Mouse (Mus musculus): ENCODE data around the gene Aox3.

Aox3 gene

DNA sequence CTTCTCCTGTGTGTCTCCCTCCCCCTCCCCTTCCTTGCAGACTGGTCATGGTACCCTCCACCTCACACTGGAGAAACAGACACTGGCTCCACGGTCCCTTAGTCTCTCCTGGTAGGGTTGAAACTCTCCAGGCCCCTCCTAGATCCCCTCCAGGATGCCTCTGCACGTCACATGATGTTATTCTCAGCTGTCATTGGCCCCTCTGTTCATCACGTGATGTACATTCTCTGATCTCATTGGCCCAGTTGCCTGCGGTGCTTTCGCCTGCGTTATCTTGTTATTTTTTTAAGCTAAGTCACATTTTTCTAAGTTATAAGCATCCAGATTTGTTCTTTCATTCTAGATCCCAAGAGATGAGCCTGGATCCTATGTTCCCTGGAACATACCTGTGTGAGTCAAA, 7.2 kb upstream of the Aox3 start:
- no peak for DNase-seq (ENCODE audit: low spot score in 2 of 2)

DNA sequence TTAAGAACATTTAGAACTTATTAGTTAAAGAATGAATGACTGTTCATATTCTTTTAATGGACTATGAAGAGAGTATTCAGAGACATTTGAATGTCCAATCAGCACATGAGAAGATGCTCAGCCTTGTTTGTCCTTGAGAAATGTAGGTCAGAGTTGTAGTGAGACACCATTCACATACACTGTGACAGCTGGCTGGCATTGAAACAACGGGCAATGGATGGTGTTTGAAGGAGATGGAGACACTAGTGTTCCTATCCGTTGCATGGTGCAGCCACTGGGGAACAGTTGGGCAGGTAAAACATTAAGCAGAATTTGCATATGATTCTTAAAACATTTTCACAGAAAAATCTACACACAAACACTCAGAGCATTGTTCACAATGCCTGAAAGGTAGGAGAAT, 5.9 kb upstream of the Aox3 start:
- no peak for DNase-seq (ENCODE audit: low spot score in 2 of 2)

DNA sequence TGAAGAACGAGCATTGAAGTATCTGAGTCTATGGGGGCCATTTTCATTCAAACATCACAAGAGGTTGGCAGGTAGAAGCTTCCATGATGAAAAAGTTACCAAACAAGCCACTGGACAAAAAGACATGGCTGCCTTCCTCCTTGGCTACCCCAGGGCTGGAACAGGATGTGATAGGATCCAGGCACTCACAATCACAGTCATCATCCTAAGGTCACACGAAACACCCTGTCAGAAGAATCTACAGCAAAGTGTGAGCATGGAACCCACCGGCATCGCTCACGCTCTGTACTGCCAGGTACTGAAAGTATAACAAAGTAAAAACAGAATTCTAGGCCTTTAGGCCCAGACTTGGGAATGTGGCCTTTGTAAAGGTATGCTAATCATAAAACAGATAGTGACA, 2.7 kb upstream of the Aox3 start:
- no peak for DNase-seq (ENCODE audit: low spot score in 2 of 2)

DNA sequence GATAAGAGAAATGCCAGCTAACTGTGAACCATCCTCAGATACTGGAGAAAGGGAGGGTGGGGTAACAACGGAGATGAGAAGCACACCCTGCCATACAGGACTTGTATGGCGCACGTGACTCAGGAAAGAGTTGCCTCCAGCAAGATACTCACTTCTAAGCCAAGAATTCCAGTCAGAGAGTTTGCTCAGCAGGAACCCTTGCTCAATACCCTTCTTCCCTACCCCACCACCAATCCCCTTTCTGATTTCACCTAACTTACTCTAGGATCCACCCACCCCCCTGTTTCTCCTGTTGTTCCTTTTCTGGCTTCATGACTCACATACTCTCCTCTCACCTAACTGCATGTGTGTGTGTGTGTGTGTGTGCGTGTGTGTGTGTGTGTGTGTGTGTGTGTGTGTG, 1.6 kb upstream of the Aox3 start:
- DNase-seq (ENCODE audit: low spot score in 2 of 2) = no peak

DNA sequence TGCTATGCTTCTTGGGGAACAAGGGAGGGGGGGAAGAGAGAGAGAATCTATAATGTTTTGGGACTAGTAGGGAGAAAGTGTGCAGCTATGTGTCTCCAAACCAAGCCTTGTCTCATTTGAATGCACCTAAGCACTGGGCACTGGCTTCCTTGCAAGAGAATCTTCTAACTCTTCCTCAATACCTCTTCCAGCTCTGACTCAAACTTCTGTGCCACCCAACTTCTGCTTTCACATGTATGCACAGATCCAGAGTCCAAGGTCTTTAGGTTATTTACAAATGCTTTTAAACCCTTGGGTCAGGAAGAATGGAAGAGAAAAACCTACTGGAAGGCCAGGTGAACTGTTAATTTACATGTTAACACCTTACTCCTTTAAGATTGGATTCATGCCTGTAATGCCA, 511 bp downstream of the Aox3 start:
- no peak for DNase-seq (ENCODE audit: low spot score in 2 of 2)

DNA sequence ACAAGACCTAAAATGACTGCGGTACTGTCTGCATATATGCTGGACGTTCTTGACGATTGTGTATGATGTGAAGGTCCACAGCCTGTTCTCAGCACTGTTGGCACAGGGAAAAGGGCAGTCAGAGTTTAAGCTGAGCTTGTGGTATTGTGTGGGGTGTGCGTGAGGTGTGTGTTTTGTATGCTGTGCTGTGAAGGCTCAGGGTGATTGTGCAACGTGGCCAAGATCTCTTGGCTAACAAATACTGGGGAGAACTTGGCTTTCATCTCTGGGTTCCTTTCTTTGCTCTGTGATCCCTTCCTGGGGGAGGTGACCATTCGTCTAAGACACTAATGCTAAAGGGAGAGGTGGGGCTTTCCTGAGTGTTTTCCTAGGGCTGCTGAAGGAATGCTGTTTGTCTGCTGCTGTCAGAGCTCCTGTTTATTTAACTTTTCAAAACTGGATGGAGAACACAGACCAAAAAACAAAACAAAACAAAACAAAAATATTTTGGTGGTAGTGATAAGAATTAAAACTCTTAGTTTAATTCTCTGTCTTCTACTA, 1.2 kb downstream of the Aox3 start:
- no peak for DNase-seq (ENCODE audit: low spot score in 2 of 2)

DNA sequence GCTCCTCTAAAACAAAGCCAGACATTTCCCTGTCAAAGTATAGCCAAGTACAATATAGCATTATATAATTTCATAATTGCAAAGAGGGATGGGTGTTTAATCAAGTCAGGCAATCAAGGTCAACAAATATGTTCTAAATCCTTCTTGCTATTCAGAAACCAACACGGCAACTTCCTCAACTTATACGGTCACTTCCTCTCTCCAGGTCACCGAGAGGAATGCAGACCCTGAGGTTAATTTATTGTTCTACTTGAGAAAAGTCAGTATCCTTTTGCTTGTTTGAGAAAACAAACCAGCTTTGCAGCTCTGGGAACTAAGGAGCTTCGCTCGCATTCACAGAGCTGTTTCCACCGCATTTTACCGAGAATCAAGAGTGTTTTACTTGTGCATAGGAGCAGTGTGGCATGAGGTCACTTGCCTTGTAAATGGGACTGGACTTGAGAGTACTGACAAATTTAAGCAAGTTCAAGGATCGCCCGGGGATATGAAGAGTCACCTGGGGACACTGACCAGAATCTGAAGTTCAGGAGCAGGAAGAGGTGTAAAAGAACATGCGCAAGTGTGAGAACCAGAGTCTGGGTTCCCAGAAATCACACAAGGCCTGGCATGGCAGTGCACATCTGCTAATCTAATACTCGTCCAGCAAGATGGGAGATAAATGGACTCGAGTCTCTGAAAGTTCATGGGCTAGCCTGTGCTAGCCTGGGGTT, 1.9 kb downstream of the Aox3 start:
- DNase-seq (ENCODE audit: low spot score in 2 of 2) = no peak

DNA sequence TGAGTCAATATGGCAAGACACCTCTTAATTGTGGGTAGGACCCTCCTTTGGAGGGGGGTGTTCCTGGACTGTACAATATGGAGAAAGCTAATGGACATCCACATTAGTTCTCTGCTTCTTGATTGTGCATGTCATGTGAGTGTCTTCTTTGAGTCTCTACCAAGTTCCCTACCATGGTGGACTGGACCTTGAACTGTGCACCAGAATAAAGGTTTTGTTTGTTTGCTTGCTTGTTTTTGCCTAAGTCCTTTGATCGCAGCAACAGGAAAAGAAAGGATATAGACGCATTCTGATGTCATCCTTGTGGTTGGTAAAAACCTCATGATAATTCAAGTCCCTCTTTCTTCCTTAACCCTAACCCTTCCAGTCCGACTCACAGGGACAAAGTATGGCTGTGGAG, 5.3 kb downstream of the Aox3 start:
- no peak for DNase-seq (ENCODE audit: low spot score in 2 of 2)

DNA sequence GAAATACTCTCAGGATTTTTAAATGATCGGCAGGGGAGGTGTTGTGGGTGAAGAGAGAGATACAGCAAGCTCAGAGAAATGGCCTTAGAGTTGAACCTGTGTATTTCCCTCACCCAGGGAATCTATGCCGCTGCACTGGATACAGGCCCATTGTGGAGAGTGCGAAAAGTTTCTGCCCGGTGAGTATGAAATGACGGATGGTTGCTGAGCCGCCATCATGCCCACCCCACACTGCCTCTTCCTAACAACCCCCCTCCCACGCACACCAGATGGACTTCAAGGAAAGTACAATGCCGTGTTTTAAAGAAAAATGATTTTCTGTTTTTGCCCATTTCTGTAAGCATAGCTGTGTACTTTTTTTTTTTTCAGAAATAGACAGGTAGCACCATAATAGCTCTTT, 12.0 kb downstream of the Aox3 start:
- no peak for DNase-seq (ENCODE audit: low spot score in 2 of 2)

DNA sequence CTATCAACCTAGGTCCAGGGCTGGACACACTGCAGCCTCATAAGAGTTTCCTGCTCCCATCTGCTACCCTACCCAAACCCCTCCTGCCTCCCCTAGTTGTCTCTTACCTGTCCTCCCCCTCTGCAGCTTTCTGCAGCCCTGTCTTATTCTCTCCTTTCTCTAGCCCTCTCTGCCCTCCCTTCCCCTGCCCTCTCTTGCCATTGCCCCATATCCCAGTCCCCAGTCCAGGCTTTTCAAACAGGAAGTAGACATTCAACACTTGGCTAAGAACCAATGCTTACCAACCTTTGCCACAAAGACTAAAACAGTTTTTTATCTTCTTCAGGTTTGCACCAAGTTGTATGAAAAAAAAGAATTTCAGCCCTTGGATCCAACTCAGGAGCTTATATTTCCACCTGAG, 25.0 kb downstream of the Aox3 start:
- DNase-seq (ENCODE audit: low spot score in 2 of 2) = no peak

DNA sequence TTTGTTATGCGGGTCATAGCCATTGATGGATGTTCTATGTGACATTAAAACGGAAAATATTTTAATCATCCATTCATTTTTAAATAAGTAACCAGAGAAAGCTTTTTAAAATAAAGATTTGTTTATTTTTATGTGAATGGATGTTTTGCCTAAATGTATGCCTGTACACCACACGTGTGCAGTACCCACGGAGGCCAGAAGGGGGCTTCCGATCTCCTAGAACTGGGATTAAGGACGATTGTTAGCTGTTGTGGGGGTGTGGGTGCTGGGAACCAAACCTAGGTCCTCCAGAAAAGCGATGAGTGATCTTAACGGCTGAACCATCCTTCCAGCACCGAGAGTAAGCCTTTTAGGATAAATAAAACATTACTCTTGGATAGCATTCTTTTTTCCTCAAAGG, 26.1 kb downstream of the Aox3 start:
- DNase-seq (ENCODE audit: low spot score in 2 of 2) = no peak

DNA sequence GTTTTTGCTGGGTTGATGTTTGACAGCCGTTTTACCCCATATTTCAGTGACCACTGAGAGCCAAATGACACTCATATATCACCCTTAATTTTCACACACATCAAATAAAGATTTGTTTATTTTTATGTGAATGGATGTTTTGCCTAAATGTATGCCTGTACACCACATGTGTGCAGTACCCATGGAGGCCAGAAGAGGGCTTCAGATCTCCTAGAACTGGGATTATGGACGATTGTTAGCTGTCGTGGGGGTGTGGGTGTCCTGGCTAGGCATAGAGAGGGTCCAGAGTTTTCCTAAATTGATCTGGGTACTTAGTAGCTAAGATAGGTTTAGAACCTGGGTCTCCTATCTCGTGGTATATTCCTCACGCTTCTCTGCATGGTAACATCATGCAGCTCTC, 27.7 kb downstream of the Aox3 start:
- no peak for DNase-seq (ENCODE audit: low spot score in 2 of 2)

DNA sequence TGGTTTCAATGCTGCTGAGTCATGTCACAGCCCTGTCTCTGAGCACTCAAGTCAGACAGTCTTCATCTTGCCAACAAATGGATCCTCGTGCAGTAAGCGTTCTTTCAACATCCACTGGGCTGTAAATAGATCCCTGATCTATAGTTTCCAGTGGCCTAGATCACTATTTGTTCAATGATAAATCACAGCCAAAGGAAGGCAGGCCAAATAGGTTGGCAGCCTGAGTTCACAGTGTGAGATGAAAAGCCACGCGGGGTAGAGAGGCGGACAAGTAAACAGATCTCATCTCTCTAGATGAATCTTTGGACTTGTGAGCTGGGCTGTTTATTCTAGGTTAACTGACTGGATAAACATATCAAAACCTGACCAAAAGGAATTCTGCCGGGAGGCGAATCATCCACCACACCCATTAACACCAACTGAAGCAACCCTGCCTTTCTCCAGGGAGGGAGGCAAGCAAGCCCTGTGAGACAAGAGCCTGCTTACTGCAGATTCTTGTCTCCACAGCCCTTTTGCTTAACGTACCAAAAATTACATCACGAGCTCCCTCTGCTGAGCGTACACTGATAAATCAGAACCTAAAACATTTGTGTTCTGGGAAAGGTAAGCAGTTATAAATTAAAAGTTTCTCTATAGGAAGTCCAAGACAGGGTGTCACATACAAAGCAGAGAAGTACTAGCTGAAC, 31.6 kb downstream of the Aox3 start:
- DNase-seq (ENCODE audit: low spot score in 2 of 2) = peak in 1 of 2 experiments; percentile 15

DNA sequence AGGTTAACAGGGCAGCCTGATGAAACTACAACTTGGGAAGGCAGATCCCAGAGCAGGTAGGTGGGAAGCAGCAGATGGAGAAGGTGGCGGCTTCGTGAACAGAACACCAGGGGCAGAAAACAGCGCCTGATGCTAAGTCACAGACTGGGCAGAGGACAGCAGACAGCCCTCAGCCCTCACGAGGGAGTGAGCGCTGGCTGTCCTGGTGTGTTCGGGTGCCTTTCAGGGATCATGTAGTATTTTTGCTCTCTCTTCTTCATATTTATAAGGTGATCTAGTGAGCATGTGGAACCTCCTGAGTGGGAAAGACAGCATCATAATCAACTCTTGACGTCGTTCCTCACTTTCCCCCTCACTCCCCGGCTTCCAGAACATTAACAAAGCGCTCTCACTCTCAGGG, 33.1 kb downstream of the Aox3 start:
- DNase-seq (ENCODE audit: low spot score in 2 of 2) = no peak

DNA sequence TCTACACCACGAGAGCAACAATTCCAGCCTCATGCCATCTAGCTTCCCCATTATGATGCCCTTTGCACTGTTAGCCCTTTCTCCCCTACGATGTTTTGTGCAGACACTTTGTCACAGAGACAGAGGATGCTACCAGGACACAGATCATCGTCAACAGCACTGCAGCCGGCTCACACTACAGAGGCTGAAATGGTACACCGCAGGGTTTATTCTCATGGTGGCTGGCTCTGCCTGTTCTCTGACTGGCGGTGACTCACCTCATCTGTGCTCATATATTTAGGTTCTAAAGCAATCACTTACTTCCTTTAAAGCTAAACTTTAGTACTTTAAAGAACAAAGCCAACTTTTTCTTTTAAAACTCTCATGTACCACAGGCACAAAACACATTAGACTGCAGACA, 34.8 kb downstream of the Aox3 start:
- DNase-seq (ENCODE audit: low spot score in 2 of 2) = no peak

DNA sequence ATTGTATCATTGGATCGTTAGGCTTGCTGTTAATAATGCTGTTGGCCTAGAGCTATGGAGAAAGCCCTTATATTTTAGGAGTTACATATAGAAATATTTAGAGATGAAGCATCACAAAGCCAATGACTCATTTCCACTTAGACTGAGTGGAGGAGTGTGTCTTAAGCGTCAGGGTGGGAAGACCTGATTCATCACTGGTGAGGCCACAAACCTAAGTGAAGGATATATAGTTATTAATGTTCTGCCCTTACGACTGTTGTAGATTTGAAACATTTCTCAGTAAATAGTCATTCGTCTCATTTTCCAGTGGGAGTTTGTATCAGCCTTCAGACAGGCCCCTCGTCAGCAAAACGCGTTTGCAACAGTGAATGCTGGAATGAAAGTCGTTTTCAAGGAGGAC, 39.3 kb downstream of the Aox3 start:
- no peak for DNase-seq (ENCODE audit: low spot score in 2 of 2)

DNA sequence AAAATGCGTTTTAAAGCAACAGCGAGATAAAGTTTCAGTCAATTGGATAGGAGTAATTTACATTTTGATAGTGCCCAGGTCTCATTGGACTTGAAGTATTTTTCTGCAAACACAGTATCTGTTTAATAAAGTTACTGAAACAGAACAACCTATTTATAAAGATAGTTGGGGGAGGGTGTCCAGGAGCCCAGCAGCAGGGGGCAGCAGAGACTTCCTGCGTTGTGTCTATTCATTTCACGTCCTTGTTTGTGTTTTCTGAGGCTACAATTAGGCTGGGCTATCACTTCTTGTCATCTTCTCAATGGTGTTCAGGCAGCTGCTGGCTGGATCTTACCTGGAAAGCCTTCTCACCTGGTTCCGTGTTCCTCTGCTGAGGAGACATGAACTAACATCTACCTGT, 43.8 kb downstream of the Aox3 start:
- peak in 1 of 2 experiments; percentile 36 for DNase-seq (ENCODE audit: low spot score in 2 of 2)

DNA sequence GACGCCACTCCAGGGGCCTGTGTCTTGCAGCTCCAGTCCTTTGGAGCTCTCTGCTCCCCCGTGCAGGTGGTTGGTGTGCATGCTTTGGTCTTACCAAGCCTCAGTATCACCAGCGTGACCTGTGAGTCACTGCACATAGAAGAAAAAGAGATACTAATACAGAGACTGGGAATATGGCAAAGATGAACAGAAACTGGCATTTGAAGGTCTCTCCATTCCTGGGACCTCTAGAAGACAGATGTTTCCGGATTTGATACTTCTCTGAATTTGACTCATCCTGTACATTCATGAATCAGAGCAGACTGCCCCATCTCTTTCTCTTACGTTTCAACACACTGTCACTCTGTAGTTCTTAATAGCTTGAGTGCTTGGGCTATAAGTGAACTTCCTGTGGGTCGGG, 57.0 kb downstream of the Aox3 start:
- no peak for DNase-seq (ENCODE audit: low spot score in 2 of 2)

DNA sequence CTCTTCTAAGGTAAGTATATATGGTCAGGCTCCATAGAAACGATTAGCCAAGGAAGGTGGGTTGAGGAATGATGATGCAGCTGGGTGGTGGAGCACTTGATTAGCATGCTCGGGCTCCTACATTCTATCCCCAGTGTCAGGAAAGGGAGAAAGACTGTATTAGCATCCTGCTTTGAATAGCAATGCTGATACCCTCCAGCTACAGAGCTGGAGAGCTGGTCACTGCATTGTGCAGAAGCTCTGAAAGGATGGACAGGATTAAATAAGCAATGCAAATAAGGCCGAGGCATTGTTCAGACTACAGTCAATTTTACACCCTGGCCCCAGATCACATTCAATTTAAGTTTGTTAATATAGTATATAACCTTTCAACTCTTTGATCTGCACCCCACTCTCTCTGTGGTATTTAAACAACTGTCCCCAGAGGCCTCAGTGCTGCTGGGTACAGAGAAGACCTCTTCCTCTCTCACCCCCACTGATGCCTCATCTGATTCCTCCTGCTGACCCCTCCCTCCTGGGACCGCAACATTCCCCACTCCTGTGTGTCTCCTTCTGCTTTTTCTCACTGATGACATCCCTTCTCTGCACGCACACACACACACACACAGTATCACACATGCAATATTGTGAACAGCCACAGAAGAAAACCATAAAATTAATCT, 75.7 kb downstream of the Aox3 start:
- DNase-seq (ENCODE audit: low spot score in 2 of 2) = no peak

DNA sequence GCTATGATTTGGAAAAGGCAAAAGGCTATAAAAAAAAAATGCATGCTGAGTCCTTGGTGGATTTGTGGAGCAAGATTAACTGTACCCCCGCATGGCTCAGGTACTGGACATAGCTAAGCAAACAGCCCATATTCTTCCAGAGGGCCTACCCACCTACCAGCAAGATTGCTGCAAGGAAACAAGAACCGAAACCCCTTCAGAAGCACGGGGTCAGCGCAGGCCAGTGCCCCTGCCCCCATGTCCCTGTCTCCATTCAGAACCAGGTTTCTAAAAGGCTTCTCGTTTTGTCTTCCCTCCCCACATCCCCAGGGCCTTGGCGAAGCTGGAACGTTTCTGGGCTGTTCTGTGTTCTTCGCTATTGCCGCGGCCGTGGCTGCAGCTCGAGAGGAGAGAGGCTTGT, 81.4 kb downstream of the Aox3 start:
- DNase-seq (ENCODE audit: low spot score in 2 of 2) = no peak

DNA sequence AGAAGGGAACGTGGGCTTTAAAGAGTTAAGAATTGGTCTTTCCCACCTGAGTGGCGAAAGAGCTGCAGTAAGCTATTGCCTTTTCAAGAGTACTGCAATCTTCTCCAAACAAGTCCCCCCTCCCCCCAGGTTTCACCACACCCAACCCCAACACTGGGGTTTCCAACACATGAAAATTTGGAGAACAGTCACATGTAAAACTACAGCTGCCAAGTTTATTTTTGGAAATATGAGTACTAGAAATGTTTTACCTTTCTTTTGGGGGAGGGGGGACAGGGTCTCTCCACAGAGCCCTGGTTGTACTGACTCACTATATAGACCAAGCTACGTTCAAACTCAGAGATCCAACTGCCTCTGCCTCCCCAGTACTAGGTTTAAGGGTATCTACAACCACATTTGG, 82.1 kb downstream of the Aox3 start:
- DNase-seq (ENCODE audit: low spot score in 2 of 2) = no peak

DNA sequence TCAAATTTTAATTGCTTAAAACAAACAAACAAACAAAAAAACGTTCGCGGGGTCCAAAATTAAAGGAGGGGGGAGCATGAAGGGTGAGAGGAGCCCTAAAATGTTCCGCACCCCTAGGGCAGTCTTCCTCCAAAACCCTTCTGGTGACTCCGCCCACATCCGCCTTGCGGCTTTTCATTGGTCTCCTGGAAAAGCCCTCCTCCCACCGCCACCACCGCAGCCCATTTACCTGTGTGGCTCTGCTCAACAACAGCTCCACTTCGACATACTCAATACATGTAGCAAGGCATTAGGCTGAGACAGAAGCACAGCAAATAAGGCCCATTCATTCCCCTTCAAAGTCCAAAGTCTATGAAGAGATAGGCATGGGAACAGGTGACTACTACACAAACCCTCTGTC, 82.6 kb downstream of the Aox3 start:
- DNase-seq (ENCODE audit: low spot score in 2 of 2) = no peak

DNA sequence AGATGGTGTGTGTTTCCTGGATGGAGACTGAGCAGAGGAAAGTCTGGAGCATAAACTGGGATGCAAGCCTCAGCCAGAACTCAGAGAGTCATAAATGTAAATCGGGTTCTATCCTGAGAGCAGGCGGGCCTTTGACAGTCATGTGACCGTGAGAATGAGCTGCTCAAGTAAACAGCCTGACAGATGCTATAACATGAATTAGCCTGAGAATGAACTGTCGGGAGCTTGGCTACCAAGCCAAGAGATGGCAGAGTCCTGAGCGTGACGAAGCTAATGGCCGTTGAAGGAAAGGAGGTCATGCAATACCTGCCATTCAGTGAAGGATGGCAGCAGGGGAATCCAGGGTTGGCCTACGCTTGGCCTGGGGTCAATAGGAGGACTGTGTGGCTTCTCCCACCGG, 84.1 kb downstream of the Aox3 start:
- DNase-seq (ENCODE audit: low spot score in 2 of 2) = no peak

Measured in cerebellum, postnatal 4 days (tissue).